Mouse (Mus musculus): ENCODE measurements at regions not wholly inside any gene's neighbourhood (a gene's known extent, or its start where the extent isn't known, plus 50 kb on each side); places are given as distances from the start of the nearest gene placed in this dataset.

DNA sequence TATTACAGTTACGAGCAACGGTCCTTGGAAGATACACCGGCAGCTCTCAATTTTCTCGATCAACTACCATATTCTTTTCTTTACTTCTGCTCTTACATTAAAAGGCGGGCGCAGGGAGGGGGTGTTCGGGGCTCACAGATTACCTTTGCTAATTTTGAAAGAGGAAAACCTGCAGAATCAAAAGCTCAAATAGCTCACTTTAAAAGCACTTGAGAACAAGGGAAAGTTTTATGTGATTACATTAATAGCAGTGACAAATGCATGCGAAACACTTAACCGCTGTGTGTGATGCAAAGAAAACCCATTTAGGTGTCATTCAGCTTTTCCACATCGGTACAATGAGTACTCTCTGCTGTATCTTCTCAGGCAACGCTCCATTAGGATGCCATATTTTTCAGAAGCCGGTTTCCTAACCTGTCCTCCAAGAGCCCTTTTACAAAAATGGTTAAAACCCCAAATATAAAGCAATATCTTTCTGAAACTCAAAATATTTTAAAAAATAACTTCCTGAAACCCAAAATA, 412.2 kb downstream of the Klf5 start:
- DNase-seq (ENCODE audit: low spot score in 2 of 2) = no peak

DNA sequence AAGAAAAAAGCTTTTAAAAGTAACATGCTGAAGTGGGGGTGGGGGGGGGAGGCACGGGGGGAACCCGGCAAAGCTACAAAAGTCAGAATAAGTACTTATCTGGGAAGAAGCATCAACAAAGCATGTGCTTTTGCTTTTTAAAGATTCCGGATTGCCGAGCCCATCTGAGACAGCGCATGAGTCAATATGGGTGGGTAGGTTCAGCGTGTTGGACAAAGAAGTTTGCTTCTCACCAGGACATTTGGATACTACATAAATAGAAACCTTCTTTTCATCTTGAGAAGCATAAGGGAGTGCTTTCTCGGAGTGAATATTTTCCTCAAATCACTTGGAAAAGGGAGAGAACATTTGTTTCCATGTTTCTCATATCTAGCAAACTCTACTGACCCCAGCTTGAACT, 414.1 kb downstream of the Klf5 start:
- DNase-seq (ENCODE audit: low spot score in 2 of 2) = peak in 1 of 2 experiments; percentile 42

DNA sequence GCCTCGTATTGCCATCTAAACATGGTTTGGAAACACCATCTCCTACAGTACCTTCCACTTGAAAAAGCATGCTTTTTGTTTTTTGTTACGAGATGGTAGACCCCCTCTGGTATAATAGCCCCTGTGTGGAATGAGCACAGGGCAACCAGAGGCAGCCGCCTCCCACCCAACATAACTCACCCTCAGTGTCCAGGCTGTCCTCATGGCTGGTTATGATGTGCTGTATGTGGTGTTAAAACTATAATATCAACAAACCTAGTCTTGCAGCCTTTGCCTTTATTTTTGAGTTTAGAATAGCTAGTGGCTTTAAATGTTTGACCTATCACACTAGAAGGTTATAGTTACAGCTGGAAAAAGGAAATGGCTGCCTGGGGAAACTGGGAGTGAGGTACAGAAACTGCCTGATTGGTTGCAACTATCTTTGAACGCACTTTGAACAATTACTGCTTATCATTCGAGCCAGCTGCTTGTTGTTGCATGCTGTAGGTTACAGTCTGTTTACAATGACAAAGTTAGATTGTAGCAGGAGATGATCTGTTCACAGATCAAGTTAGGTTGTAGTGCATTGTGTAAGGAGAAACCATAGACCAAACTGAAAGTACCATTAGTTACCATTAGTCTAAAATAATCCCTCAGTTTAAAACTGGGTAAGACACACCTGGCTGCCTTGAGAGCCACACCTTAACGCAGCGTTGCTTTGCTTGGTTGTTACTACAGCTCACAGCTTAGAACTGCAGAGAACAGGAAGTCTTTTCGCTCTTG, 414.8 kb downstream of the Klf5 start:
- no peak for DNase-seq (ENCODE audit: low spot score in 2 of 2)

DNA sequence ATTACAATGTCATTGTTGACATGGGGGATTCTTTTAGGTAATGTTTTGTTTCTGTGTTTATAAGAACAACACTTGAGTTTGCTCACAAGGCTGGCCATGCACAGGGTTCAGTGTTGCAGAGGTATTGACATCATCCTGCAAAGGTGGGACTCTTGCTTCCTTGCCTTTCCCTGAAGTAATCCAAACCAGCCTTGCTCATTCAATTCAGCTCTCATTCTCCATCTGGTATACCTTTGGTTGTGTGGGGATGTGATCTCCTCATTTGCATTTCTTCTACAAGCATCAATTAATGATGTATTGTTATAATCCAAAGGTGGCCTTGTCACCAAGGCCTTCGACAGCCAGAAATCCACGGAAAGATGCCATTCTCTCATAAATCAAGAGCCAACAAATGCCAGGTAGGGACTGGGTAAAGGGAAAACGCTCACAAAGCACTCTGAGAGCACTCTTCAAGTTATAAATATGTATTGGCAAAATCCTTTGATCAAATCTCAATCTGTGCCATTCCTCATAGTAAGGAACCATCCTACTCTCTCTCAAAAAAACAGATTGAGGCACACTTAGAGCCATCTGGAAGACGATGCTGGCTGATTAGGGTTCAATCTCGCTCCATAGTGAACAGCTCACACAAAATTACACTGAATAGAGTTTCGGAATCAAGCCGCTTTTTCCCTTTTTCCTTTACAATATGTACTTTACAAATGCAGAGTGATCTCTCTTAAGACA, 435.1 kb downstream of the Klf5 start:
- peak in 1 of 2 experiments; percentile 34 for DNase-seq (ENCODE audit: low spot score in 2 of 2)

DNA sequence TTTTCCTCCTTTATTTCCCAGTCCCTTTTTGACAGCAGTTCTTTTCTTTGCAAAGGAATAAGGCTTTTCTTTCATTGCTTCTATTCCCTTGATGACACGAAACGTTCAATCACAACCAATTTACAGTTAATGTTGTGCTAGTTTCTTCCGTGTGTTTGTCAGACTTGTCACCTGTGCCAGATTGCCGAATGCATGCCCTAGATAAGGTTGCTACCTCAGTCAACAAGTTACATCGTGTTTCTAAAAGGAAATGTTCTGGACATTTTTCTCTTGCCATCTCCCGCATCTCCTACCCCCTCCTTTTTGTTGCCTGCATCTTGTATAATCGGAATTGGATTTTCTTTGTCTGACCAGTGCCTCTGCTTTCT, 435.7 kb downstream of the Klf5 start:
- DNase-seq (ENCODE audit: low spot score in 2 of 2) = no peak

DNA sequence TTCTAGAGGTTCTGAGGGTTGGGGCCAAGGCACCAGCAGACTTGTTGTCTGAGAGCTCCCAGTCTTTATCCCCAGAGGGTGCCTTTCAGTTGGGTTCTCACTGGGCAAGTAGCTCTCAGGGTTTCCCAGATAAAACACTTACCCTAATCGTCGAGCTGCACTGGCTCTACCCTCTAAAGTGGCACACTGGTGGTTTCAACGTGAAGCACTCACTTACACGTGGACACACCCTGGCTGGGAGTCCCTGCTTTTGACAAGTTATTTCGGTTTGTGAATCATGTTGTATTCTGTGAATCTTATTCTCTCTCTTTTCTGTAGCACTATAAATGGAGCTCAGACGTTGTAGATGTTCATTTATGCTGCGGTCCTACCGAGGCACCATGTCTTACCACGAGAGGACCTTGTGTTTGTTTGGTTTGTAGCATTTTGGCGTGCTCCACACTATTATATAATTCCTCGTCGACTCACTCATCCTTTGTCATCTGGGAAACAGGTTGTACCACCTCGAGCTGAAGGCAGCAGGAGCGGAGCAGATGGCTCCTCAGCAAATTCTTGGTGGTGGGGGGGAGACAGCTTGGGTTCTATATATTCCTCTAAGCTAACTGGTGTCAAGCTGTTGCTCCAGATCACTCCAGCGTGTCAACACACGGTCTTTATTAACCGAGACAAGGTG, 445.3 kb downstream of the Klf5 start:
- DNase-seq (ENCODE audit: low spot score in 2 of 2) = peak in 1 of 2 experiments; percentile 60

DNA sequence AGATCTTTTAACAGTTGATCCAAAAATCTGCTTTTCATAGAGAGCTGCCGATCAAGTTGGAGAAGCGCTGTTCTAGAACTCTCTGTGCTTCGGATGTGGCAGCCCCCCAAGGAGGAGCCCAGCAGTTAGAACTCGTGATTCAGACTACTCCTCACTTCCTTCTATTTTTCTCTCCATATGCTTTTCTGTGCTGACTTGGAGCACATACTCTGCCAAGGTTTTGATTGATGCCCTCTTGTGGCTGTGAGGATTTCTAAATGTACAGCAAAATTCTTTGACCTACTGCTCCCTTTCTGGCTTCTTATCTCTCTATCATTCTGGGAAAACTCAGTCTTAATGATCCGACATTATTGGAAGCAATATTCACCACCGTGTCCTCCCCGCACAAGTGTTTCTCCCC, 446.7 kb downstream of the Klf5 start:
- peak in 1 of 2 experiments; percentile 13 for DNase-seq (ENCODE audit: low spot score in 2 of 2)

DNA sequence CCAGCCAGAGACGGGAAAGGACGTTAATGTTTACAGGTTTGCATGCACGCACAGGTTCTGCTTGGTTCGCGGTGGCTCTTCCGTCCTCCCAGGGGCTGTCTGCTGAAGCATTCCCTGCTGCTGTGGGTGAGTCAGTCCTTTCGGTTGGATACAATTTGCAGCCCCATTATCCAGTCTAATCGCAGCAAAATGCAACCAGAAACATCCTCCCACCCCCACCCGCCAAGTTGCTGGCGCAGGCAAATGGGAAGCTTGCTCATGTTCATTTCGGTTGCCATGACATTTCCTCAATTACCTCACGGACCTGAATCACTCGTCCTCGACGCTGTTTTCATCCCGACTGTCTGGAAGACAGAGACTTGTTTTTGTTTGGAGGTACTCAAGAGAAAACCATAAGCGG, 449.7 kb downstream of the Klf5 start:
- DNase-seq (ENCODE audit: low spot score in 2 of 2) = peak in 1 of 2 experiments; percentile 33

DNA sequence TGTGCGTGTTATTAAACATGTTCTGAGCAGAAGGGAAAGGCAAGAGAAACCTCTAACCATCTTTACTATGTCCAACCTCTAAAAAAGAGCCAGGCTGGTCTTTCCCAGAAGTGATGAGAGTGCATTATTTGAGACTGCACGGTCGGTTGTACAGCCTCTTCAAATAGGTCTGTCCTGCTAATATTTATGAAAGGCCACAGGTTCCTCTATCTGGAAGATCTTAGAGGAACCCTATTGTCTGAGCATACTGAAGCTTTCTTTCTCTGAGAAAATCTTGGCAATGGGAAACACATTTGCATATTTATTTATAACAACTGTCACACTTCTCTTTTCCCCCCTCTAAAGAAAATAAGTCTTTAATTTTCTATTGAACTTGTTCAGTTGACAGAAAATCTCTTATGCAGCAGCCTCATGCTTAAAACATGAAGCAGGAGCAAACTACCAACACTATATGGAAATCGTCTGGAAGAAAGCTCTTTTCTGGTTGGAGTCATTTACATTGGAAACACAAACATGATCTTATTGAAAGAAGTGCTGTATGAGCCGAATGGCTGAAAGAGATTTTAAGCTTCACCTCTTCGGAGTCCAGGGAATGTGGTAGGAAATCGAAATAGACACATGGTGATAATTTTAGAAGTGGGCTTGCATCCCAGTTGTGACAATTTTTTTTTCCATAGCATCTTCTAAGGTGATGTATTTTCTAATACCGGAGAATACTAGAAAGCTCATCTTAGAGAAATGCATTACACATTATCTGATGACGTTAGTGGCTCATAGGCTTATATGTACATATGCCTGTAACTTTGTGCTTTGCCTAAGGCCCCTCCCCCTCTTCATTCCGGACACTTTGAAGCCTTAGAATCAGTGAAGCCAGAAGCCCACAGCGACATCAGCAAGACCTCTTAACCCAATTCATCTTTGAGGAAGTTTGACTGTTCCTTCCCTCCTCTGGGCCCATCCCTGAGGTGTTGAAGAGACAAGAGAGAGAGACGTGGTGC, 451.1 kb downstream of the Klf5 start:
- no peak for DNase-seq (ENCODE audit: low spot score in 2 of 2)

DNA sequence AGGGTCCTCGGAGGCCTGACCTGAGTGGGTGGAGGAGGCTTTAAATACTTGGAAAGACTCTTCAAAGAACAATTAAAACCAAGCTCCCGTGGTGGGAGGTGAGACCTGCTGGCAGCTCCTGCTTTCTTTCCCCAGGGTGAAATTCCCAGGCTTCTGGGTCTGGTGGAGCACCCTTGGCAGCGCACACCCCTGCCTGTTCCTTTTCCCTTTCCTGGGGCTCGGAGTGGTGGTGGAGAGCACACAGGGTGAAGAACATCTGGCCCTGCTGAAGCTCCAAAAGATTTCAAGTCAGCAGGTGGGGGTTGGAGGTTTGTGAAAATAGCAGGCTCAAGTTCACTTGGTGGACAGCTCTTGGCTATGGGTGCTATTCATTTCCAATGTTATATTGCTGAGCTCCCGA, 459.6 kb downstream of the Klf5 start:
- no peak for DNase-seq (ENCODE audit: low spot score in 2 of 2)

DNA sequence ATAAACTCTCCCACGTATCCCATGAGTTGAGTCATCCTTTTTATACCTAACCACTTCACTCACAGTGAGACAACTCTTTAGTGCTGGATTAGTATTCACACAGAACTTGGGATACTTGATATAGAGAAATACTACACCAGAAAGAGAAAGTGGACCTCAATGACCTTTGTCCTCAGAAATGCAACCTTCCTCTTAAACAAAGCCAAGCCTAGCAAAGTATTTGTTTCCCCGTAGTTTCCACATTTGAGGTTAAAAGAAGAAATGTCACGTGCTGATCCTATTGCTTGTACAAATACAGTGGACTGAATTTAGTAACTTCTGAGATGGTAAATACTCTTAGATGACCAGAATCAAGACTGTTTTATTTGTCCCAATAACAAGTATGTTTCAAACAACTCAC, 464.8 kb downstream of the Klf5 start:
- DNase-seq (ENCODE audit: low spot score in 2 of 2) = no peak

DNA sequence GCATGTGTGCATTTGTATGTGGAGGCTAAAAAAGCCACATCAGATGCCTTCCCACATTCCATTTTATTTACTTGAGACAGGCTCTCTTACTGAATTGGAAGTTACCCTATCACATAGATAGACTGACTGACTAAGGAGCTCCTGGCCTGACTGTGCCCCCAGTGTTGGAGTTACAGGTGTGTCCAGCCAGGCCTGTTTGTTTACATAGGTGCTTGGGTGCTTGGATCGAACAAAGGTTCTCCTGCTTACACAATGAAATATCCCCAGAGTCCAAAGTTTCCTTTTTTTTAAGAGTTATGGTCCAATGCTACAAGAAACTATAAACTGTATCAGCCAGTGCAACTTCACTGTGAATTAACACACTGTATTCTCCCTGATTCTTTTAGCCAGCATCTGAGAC, 472.5 kb downstream of the Klf5 start:
- no peak for DNase-seq (ENCODE audit: low spot score in 2 of 2)

DNA sequence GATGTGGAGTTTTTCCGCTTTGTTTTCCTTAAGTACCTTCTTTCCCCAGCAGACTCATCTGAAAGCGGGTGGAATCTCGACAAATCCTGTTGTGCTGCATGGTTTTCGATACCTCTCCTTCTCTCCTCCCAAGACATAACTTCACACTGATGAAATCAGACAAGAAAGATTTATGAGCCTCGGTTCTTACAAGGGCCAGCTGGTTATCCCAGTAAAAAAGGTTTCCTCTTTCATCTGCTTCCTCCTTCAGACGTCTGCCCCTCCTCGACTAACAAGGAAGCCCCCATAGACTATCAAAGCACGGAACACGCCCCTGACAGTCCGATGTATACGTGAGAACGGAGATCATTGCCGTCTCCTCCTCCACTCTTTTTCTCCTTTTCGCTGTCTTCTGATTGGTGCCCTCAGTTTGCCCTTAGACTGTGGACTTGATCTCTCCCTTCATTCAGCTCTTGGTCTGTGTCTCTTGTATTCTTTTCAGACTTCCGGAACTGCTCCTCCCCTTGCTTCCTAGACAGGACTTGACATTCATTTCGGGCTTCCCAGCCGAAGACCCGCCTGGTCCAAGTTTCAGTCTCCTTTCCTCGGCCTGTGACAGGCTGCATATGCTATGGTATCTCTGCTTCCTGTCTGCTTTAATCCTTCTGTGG, 474.4 kb downstream of the Klf5 start:
- DNase-seq (ENCODE audit: low spot score in 2 of 2) = no peak

DNA sequence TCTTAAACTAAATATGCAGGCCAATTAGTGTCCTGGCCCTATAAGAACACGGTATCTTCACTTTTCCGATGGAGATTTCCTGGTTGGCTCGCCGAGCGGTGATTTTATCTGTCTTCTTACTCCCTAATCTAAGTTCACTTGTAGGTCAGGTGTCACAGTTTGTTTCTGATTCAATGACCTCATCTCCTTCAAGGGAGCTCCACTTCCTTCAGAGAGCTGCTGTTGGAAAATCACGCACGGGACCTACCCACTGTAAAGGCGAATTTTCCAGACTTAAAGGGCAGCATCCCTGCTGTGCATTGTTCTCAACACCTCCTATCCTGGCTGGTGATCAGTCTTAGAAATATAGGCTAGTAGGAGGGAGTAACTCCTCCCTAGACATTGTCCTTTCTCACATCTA, 480.0 kb downstream of the Klf5 start:
- no peak for DNase-seq (ENCODE audit: low spot score in 2 of 2)

DNA sequence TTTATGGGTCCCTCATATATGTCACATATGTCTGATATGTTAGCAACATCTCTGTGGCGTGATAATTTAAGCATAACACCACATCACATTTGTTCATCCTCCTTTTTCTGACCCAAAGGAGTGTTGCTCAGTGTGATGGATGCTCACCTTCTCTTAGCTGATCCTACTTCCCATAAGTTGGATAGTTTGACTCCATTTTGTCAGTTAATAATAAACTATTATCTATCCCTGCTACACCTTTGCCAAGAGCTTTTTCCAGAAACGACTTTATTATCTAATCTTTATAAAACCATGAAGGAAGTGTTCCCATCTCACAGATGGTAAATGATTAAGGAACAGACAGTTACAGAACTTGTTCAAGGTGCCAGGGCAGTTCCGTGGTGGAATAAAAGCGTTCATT, 480.5 kb downstream of the Klf5 start:
- DNase-seq (ENCODE audit: low spot score in 2 of 2) = no peak

DNA sequence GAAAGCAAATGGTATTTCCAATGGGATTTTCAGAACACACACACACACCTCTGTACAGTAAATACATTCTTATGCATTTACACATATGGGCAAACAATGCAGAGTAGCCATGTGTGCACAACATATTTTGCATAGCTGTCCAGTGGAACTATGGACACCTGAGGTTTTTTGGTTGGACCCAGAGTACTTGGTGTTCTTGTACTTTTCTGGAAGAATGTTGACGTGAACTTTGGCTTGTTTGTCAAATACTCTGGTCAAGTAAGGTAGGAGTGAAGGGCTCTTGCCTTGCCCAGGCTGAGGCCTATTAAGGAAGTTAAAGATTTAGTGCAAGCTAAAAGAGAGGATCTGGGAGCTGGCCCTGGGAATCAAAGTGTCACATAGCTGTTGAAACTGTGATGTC, 485.2 kb downstream of the Klf5 start:
- no peak for DNase-seq (ENCODE audit: low spot score in 2 of 2)

DNA sequence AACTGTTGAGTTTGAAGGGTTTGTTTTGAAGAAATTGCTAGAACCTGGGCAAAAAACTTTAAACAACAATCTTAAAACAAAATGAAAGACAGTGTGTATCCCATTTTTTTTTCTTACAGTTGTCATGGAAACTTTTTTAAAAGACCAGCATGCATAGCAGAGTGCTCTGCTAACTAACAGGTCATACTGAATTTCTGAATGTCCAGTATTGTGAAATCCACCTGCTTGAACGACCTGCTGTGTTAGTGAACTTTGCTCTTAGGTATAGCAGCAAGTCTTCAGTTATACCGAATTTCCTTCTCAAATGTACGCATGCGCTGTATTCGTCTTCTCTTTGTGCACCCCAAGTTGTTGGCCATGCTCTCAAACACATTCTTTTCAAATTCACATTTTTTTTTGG, 486.6 kb downstream of the Klf5 start:
- DNase-seq (ENCODE audit: low spot score in 2 of 2) = no peak

DNA sequence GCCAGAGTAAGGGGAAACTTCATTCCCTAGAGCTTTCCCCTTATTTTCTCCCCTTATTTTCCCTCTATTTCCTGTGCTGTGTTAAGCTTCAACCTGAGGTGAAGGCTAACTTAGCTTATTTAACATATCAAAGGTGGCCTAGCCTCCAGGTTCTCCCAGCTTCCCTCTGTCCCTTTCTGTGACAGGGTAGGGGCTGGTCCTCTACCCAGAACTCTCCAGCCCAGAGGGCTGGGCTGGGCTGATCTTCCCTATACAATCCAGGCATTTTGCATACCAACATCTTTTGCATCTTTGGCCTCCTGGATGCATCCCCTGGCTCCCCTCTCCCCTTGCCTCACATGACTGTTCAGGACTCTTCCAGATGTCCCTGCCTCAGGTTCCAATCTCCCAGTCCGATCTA, 487.9 kb downstream of the Klf5 start:
- no peak for DNase-seq (ENCODE audit: low spot score in 2 of 2)

DNA sequence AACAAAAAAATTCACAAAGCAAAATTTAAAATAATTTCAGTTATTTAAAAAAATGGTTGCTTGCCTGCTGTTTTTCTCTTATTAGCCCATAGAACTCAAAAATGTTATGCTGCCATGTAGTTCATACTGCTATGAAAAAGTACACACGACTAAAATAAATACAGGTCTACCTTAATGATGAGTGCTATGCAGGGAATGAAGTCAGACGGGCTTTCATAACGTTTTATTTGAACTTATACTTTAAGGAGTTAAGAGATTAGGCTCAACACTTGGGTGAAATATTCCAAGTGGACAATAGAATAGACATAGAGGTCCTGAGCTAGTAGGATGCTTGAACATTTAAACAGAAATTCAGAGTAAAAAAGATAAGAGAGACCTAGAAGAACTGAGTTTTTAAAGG, 489.7 kb downstream of the Klf5 start:
- no peak for DNase-seq (ENCODE audit: low spot score in 2 of 2)

DNA sequence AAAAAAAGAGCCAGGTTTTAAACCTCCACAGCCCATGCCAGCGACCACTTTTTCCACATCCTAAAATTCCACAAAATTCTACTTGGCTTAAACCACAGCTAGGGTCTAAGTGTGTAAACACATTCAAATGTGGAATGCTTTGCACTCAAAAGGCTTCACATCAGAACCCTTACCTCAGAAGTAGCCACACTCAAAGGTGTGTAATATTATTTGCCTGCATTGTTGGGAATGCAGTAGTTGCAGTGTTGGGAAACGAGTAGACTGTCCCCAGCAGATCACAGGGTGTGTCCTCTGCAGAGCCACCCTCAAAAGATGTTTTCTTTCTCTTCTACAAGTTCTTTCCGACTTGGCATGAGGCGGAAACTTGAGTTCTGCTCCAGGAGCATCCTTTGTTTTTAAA, 488.2 kb downstream of the Klf12 start:
- no peak for DNase-seq (ENCODE audit: low spot score in 2 of 2)

DNA sequence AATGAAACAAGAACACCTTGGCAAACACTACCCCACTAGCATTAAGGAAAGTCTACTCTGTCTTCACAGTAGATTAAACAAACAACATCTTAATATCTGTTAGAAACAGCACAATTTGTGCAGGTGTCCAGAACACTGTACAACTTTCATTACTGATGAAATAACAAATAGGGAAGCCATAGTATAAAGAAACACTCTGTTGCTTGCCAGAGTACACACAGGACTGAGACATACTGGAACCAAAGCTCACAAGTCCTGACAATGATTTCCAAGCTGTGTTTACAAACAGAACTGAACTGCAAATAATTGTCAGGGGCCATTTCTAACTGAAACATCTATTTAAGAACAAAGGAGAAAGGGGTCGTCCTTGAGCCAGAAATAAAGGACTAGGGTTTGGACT, 478.4 kb downstream of the Klf12 start:
- no peak for DNase-seq (ENCODE audit: low spot score in 2 of 2)

All from left cerebral cortex, adult 9 months (tissue).